Mouse (Mus musculus) kidney, embryonic 15.5 days (tissue): ENCODE measurements around the gene Fam131b. TPM values are rescaled to one million over a fixed set of nuclear protein-coding genes. Genes with fewer than 3 reads are reported as not detected.

Source experiments
- ATAC-seq: fragments of 200-750 bp; cut with Nextera tagmentation; replicated peaks from 2 replicates; pipeline ENCODE4 v1.8.0; 2017; ENCODE audit warnings: moderate TSS enrichment; ENCODE audit not compliant: low FRiP score
- H3K27ac ChIP-seq: fragments of 300-500 bp; sonication (generic); 2 replicates; pipeline ENCODE4 v1.5.1; 2015; ENCODE audit warnings: mild to moderate bottlenecking, inconsistent platforms
- H3K27me3 ChIP-seq: fragments of 300-500 bp; sonication (generic); 2 replicates; pipeline ENCODE4 v1.6.1; 2015; ENCODE audit warnings: inconsistent platforms
- H3K36me3 ChIP-seq: fragments of 300-500 bp; sonication (generic); 2 replicates; pipeline ENCODE4 v1.6.1; 2015; ENCODE audit warnings: inconsistent platforms
- H3K4me1 ChIP-seq: fragments of 300-500 bp; sonication (generic); 2 replicates; pipeline ENCODE4 v1.6.1; 2015; ENCODE audit warnings: inconsistent platforms
- H3K4me2 ChIP-seq: fragments of 300-500 bp; sonication (generic); 2 replicates; pipeline ENCODE4 v1.6.1; 2015; ENCODE audit warnings: moderate library complexity, mild to moderate bottlenecking, inconsistent platforms
- H3K4me3 ChIP-seq: fragments of 300-500 bp; sonication (generic); replicated peaks from 2 replicates; pipeline ENCODE4 v1.5.1; 2015; ENCODE audit warnings: mild to moderate bottlenecking, inconsistent platforms
- H3K9ac ChIP-seq: fragments of 300-500 bp; sonication (generic); 2 replicates; pipeline ENCODE4 v1.6.1; 2015; ENCODE audit warnings: mild to moderate bottlenecking, inconsistent platforms
- H3K9me3 ChIP-seq: fragments of 300-500 bp; sonication (generic); replicated peaks from 2 replicates; pipeline ENCODE4 v1.6.1; 2016; ENCODE audit warnings: inconsistent platforms
- WGBS: fragments of 180-500 bp; shearing (Covaris S2); methylation state at CpG from one replicate; pipeline ENCODE4 v1.1.7; 2015; ENCODE audit warnings: mixed read lengths; 5-methylcytosine and 5-hydroxymethylcytosine counted together
- polyA plus RNA-seq: library from polyadenylated mRNA; unstranded; fragments of >200 nt; fragmentation: Nextera tagmentation; extraction: Ambion mirVana; gene quantifications from 2 replicates; pipeline ENCODE4 v1.2.1, GENCODE M21; 2015

Fam131b gene
- polyA plus RNA-seq, result 0.24 and 0.26 TPM in 2 replicates

DNA sequence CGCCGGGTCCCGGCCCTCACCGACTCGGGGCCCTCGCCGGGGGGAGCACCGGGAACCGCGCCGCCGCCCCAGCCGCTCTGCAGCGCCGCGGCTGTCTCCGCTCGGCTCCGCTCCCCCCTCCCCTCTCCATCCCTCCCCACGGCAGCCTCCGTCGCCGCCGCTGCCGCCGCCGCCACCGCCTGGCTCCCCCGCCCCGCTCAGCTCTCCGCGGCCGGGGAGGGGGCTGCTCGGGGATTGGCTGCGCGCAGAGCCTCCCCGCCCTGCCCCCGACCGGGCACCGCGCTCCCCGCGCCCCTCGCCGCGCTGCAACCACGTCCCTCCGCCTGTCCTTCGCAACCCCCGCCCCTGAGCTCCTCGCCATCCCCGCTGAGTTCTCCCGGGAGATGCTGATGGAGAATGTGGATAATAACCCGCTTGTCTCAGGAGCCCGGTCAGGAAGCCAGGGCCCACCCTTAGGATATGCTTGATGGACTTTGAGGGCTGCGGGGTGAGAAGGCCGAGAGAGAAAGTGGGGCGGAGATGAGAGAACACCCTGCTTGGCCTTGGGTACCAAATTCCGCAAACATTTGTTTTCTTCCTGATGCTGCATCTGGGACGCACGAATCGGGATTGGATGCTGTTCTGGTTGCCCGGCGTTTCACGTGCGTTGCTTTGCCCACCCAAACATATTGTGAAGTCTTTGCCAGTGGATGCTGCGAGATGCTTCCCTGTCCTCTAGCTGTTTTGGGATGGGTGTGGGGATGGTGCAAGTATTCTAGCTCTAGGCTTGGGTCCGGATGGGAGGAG lies at the start of gene Fam131b:
Gene Fam131b, minus strand, starts transcription at position 162 of the 786 bp plus-strand sequence.
- H3K36me3 ChIP-seq, result no peaks in the 10 kb centered on the region
- no peak within 1 kb of the TSS for H3K27ac ChIP-seq
- H3K4me3 ChIP-seq, result peak within 1 kb of the TSS; percentile 67
- H3K4me2 ChIP-seq, result peak within 1 kb of the TSS; percentile 99
- ATAC-seq, result peak; percentile 76
- H3K4me1 ChIP-seq, result peaks cover 22% of the 10 kb centered on the region
- peak within 1 kb of the TSS; percentile 53 for H3K9ac ChIP-seq
- no peaks in the 10 kb centered on the region for H3K9me3 ChIP-seq
- WGBS, result under 1% methylated on average over 37 of the region's 68 CpGs
- H3K27me3 ChIP-seq, result peaks cover 43% of the 10 kb centered on the region

DNA sequence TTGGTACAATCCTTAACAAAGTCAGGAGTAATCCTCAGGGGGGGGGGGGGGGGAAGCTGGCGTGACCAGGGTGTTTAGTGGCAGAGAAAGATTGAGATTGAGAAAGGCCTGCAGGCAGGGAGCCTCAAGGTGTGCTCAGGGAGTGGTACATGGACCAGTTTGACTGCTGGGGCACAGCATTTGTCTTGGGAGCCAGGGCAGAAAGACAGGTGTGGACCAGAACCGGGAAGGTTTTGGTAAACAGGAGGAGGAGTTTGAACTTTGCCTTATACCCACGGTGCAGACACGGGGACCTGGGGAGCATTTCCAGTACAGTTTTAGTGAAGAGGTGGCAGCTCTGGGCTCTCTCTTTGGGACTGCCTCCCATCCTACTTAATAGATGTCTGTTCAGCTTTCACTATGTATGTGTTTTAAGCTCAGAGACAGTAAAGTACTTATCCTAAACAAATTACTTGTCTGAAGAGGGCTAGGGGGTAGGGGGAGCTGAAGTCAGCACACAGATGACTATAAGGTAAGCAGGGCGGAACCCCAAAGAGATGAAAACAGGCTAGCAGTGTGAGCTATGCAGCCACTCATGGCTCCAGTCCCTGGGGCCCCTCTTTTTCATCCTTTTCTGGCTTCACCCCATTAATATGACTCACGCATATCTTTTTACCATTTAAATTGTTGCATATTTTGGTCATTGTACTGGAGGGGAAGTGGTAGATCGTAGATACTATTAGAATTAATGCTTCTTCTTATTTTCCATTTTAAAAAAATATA lies 49.4 kb upstream of the Fam131b start:
- H3K4me1 ChIP-seq, result peaks cover 32% of the 10 kb centered on the region
- H3K4me2 ChIP-seq, result peak overlapping the region; percentile 92
- peak; percentile 18; the same call in 1 of the 2 replicates for ATAC-seq
- H3K4me3 ChIP-seq, result peak overlapping the region; percentile 64
- H3K9me3 ChIP-seq, result no peaks in the 10 kb centered on the region
- peak overlapping the region; percentile 64; the same call in 1 of the 2 replicates for H3K9ac ChIP-seq
- WGBS, result 51% methylated on average over 6 of the region's 7 CpGs
- no peaks in the 10 kb centered on the region for H3K36me3 ChIP-seq
- H3K27me3 ChIP-seq, result no peaks in the 10 kb centered on the region
- no peak overlapping the region for H3K27ac ChIP-seq

DNA sequence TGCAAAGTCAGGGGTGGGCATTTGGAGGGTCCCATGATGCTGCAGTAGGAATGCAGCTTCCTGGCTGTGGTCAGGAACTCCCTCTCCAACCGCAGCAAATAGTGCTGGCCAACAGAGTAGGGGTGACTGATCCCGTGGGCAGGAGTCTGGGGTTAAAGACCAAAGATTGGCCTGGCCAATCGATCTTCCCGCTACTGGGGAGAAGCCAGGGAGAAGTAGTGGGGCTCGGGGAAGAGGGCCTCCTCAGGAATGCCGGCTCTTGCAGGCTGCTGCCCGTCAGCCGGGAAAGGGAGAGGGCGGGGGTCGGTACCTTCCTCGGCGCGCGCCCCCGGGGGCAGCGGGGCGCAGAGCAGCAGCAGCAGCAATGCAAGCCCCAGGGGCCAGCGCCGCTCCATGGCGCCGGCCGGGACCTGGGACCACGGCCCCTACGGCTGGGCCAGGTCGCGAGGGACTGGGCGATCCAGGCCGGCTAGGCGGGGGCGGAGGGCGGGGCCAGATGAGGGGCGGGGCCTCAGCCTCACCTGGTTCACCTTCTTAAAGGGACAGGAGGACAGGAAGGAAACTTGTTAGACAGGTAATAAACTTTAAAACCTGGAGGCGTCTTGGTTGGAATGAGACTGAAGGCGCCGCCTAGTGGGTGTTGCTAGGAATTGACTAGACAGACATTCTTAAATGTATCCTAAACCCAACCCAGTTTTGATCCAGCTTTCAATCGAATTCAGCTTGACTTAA lies 48.5 kb upstream of the Fam131b start, which contains the start of gene Epha1:
Gene Epha1, minus strand, starts transcription at position 453 of the 732 bp plus-strand sequence.
- peak within 1 kb of the TSS; percentile 64 for H3K9ac ChIP-seq
- H3K36me3 ChIP-seq, result no peaks in the 10 kb centered on the region
- H3K4me2 ChIP-seq, result peak within 1 kb of the TSS; percentile 92
- H3K27ac ChIP-seq, result peak within 1 kb of the TSS; percentile 59; the same call in 1 of the 2 replicates
- ATAC-seq, result peak; percentile 91
- H3K9me3 ChIP-seq, result no peaks in the 10 kb centered on the region
- peak within 1 kb of the TSS; percentile 64 for H3K4me3 ChIP-seq
- WGBS, result under 1% methylated on average over 29 of the region's 36 CpGs
- H3K4me1 ChIP-seq, result peaks cover 32% of the 10 kb centered on the region
- no peaks in the 10 kb centered on the region for H3K27me3 ChIP-seq

DNA sequence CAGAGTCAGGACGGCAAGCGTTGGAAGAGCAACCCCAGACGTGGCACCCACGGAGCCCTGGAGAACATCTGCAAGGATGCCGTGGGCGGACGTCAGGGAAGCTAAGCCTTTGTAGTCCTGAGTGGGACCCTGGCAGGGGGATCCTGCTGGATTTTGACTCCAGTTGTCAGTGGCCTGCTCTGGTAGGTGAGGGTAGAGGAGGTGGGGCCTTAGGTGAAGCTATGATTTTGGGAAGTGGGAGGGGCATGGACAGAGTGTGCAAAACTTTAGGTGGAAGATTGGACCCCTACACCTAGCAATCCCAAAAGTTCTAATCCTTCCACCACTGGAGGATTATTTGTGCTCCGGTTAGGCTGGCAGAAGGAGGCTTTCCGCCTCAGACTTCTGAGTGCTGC lies 48.0 kb upstream of the Fam131b start:
- Histone ChIP-seq H3K4me2 (peak overlapping the region; percentile 92), H3K4me3 (peak overlapping the region; percentile 64), H3K4me1 (peaks cover 32% of the 10 kb centered on the region), H3K27ac (peak overlapping the region; percentile 59; the same call in 1 of the 2 replicates), H3K27me3 (no peaks in the 10 kb centered on the region), H3K9me3 (no peaks in the 10 kb centered on the region), H3K9ac (peak overlapping the region; percentile 64; the same call in 1 of the 2 replicates), H3K36me3 (no peaks in the 10 kb centered on the region)
- WGBS, result 22% methylated on average over 9 of the region's 9 CpGs
- ATAC-seq, result peak; percentile 4; the same call in 1 of the 2 replicates

DNA sequence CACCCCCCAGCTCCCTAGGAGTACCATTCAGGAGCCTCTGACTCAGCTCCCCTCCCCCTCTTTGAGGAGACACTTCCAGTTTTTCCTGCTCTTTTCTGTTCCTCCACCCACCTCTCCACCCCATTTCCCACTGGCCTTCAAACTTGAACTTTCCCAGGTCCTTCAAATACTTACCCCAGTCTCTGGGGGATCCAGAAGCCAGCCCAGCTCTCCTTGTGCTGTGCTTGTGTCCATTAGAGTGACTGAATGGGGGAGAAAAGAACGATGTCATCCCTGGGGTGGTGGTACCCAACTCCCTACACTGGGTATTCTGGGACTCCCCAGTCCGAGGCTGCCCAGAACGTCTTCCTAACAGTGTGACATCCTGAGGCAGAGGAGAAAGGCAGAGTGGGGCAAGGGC lies 47.6 kb upstream of the Fam131b start:
- H3K4me1 ChIP-seq, result peaks cover 32% of the 10 kb centered on the region
- H3K9me3 ChIP-seq, result no peaks in the 10 kb centered on the region
- peak overlapping the region; percentile 92 for H3K4me2 ChIP-seq
- H3K27me3 ChIP-seq, result no peaks in the 10 kb centered on the region
- WGBS, result 15% methylated on average over 3 of the region's 3 CpGs
- H3K9ac ChIP-seq, result 0 out of 2 replicates have a peak overlapping the region, but pooled peaks have one; percentile 7
- ATAC-seq, result 0 out of 2 replicates have a peak, but pooled peaks have one; percentile 7
- H3K36me3 ChIP-seq, result no peaks in the 10 kb centered on the region
- peak overlapping the region; percentile 64 for H3K4me3 ChIP-seq
- 0 out of 2 replicates have a peak overlapping the region, but pooled peaks have one; percentile 22 for H3K27ac ChIP-seq

DNA sequence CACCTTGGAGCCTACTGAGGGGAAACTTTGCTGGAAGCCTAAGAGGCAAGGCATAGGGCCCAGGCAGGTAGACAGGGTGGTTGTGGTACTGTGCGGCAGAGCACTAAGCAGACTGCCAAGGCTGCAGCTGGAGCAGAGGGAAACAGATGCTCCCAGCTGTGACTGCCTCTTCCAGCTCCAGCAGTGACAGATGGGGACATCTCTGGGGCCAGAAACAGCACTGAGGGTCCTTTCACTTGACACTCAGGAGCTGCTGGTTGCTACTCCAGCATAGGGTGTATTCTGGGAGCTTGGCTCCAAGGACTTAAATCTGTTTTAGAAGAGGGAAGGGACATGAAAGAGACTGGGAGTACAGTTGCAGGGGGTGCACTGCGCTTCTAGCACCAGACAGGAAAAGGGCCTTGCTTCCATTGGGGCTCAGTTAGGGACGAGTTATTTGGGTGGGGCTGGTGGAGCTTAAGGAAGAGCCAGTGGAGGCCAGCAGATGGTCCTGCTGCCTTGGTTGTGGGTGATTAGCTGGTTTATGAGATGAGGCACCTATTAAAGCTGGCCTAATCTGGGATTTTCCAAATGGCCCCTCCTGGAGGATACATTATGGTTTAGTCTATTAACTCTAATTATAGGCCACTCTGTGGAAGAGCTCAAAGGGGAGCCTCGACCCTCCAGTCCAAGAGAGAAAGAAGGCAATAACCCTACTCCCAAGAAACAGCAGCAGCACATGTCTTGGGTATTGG lies 46.4 kb upstream of the Fam131b start:
- no peaks in the 10 kb centered on the region for H3K27me3 ChIP-seq
- ATAC-seq, result no peak
- H3K4me3 ChIP-seq, result no peak overlapping the region
- H3K4me1 ChIP-seq, result peaks cover 27% of the 10 kb centered on the region
- 48% methylated on average over 4 of the region's 4 CpGs for WGBS
- H3K4me2 ChIP-seq, result no peak overlapping the region
- H3K9me3 ChIP-seq, result no peaks in the 10 kb centered on the region
- no peak overlapping the region for H3K9ac ChIP-seq
- H3K27ac ChIP-seq, result no peak overlapping the region
- H3K36me3 ChIP-seq, result no peaks in the 10 kb centered on the region

DNA sequence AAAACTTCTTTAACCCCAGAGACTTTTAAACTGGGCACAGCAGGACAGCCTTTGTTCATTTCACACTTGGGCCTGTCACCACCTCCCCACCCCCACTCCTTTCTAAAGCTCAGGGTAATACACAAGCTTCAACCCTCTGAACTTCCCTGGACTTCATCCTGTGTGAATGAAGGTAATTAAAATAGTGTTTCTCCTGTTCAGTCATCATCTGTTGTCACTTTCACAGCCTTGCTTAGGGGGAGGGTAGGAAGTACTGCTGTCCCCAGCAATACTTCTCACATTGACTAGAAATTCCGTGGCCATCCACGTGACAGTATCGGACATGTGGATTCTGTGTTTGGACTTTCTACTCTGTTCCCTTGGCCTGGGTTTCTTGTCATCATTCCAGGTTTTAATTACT lies 45.4 kb upstream of the Fam131b start:
- Histone ChIP-seq H3K9me3 (no peaks in the 10 kb centered on the region), H3K27ac (no peak overlapping the region), H3K27me3 (no peaks in the 10 kb centered on the region), H3K4me1 (peaks cover 27% of the 10 kb centered on the region), H3K4me2 (no peak overlapping the region), H3K9ac (no peak overlapping the region), H3K36me3 (no peaks in the 10 kb centered on the region), H3K4me3 (no peak overlapping the region)
- ATAC-seq, result no peak
- 24% methylated on average over 3 of the region's 3 CpGs for WGBS

DNA sequence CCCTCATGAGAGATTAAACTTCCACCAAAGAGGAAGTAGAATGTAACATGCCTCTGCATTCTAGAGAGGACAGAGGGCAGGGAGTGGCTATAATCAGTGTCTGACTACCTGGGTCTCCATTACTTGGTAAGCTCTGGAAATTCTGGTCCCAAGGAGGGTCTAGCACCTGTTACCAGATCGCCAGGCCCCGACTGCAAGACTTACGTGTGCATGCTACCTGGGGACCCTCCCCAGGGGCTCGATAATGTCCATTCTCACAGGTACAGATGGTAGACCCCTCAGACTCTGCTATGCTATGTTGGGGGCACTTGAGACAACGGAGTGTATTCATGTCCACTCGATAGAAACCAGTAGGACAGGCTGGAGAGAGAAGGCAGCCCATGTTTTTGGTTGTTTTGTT lies 40.8 kb upstream of the Fam131b start:
- Histone ChIP-seq H3K27ac (no peak overlapping the region), H3K9ac (no peak overlapping the region), H3K36me3 (peaks cover 15% of the 10 kb centered on the region), H3K4me3 (no peak overlapping the region), H3K4me2 (no peak overlapping the region), H3K4me1 (peaks cover 9% of the 10 kb centered on the region; the same call in 1 of the 2 replicates), H3K27me3 (no peaks in the 10 kb centered on the region), H3K9me3 (no peaks in the 10 kb centered on the region)
- ATAC-seq, result no peak
- WGBS, result 92% methylated on average over 6 of the region's 6 CpGs

DNA sequence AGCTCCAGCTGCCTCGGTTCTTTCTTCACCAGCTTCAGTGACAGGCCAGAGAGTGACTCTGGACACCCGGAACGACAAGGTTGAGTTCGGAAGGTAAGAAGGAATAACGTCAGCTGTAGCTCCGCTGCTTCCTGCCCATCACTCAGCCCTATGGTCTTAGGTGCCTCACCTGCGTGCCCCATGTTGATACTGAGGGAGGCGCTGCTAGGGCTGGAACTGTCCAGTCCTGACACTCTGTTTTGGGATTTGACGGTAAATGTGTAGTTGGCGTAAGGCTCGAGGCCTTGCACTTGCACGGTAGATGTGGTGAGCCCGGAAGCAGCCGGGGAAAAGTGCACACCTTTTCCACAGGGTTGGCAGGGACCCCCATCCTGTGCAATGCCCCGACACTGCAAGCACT lies 40.2 kb upstream of the Fam131b start:
- Histone ChIP-seq H3K9ac (no peak overlapping the region), H3K27ac (no peak overlapping the region), H3K27me3 (no peaks in the 10 kb centered on the region), H3K36me3 (peaks cover 21% of the 10 kb centered on the region), H3K4me1 (peaks cover 9% of the 10 kb centered on the region; the same call in 1 of the 2 replicates), H3K9me3 (no peaks in the 10 kb centered on the region), H3K4me3 (no peak overlapping the region), H3K4me2 (no peak overlapping the region)
- no peak for ATAC-seq
- 84% methylated on average over 15 of the region's 15 CpGs for WGBS

DNA sequence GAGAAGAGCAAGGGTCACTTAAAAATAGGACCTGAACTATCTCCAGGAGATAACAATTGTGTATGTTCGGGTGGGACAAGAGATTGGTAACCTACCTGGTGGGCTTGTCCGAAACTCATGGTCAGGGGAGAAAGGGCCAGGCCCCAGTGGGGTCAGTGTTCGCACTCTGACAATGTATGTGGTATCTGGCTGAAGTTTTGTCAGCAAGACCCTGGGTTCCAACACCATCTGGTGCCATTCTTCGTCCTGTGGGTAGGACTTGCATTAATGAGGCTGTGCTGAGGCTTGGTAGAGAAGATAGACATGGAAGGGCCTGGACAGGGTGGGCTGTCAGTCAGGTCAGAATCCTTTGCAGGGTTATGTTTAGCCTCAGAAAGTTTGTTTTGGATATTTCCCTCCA lies 39.6 kb upstream of the Fam131b start:
- Histone ChIP-seq H3K4me1 (peaks cover 9% of the 10 kb centered on the region; the same call in 1 of the 2 replicates), H3K27ac (no peak overlapping the region), H3K4me2 (no peak overlapping the region), H3K27me3 (no peaks in the 10 kb centered on the region), H3K4me3 (no peak overlapping the region), H3K9ac (no peak overlapping the region), H3K9me3 (no peaks in the 10 kb centered on the region), H3K36me3 (peaks cover 27% of the 10 kb centered on the region)
- ATAC-seq, result no peak
- 93% methylated on average over 4 of the region's 4 CpGs for WGBS

DNA sequence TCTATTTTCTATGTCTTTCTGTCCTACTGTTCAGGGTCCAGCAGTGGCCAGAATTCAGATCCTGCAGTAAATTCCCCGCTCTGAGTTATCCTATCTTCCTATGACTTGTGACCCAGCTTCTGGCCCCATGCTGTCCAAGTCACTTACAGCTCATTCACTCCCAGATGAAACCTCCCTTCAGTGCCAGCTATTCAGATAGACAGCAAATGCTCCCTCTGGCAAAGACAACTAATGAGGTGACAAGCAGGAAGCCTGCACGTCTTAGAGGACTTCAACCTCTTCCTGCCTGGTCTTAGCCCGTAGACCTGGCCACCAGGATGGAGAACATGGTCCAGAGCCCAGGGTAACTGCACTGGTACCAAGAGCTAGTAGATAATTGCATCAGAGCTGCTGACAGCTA lies 38.5 kb upstream of the Fam131b start:
- Histone ChIP-seq H3K4me1 (peaks cover 9% of the 10 kb centered on the region; the same call in 1 of the 2 replicates), H3K27ac (no peak overlapping the region), H3K4me3 (no peak overlapping the region), H3K4me2 (no peak overlapping the region), H3K9ac (no peak overlapping the region), H3K27me3 (no peaks in the 10 kb centered on the region), H3K9me3 (no peaks in the 10 kb centered on the region), H3K36me3 (peaks cover 38% of the 10 kb centered on the region)
- WGBS, result 39% methylated on average over 3 of the region's 3 CpGs
- no peak for ATAC-seq
